Comparison of ENCODE assay signal across 12 mouse cellular contexts in the genomic region with DNA sequence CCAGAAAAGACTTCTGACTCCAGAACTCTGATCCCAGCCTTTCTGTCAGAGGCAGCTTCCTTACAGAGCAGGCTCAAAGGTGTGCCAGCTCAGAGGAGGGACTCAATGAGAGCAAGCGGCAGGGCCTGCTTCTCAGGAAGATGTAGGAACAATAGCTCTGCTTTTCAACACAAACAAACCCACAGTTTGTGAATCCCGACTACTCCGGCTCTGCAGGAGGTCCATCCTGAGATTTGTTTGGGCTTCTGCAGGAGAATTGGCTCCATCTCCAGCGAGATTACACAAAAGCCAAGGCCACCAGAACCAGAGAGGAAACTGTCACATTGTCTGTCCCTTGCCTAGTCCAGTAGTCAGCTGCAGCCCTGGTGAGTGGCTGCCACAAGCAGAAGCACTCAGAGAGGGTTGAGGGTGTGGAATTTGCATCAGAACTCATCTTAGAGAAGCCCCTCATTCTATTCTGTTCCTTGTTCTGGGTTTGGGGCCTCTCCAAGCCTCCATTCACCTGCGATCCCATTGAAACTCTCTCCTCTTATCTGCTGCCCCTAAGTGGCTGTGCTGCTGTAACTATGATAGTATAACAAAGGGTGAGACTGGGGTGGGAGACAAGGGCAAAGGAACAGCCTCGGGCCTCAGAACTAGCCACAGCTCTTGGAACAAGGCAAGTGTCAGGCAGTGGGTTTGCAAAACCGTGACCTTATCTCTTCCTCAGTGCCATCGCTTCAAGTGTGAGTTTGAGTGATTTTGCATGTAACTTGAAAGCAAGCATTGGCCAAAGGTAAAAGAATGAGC.
DNase-seq lines count a peak whose midpoint lies in the region; ATAC-seq and TF ChIP-seq lines count a peak whose summit lies in the region.
"Had no signal": no experiment of that assay in that cellular context is flagged by ENCODE, and none has a peak within 500 bp of the region (broad histone marks: within the 10 kb centered on the region; RNA-seq: fewer than 3 reads in every experiment).

No protein-coding gene starts in this region.

- no peak overlapping the region for H3K9ac ChIP-seq in forebrain, embryonic 14.5 days (ENCODE audit: low read length)
- no peak overlapping the region for H3K9ac ChIP-seq in forebrain, postnatal 0 days
- no peak overlapping the region for H3K9ac ChIP-seq in liver, embryonic 16.5 days (ENCODE audit: low read depth, low read length)
- H3K9ac ChIP-seq: embryonic facial prominence, embryonic 12.5 days; hindbrain, embryonic 15.5 days had no signal

- no peak overlapping the region for H3K27ac ChIP-seq in forebrain, embryonic 14.5 days (ENCODE audit: low read depth, low read length)
- no peak overlapping the region for H3K27ac ChIP-seq in forebrain, postnatal 0 days (ENCODE audit: low read depth, low read length)
- peak overlapping the region; percentile 43; the same call in 1 of the 2 replicates for H3K27ac ChIP-seq in liver, embryonic 16.5 days (ENCODE audit: low read length)
- H3K27ac ChIP-seq: embryonic facial prominence, embryonic 12.5 days; hindbrain, embryonic 15.5 days had no signal

- H3K36me3 ChIP-seq in forebrain, embryonic 14.5 days (ENCODE audit: control insufficient read depth, insufficient read depth, low read length) = no peaks in the 10 kb centered on the region
- H3K36me3 ChIP-seq in forebrain, postnatal 0 days (ENCODE audit: insufficient read depth) = no peaks in the 10 kb centered on the region
- H3K36me3 ChIP-seq in liver, embryonic 16.5 days (ENCODE audit: control insufficient read depth, insufficient read depth) = no peaks in the 10 kb centered on the region
- H3K36me3 ChIP-seq: embryonic facial prominence, embryonic 12.5 days; hindbrain, embryonic 15.5 days had no signal

- DNase-seq in forebrain, embryonic 14.5 days (ENCODE audit: low spot score) = peak; percentile 17
- DNase-seq in forebrain, postnatal 0 days = no peak
- peak; percentile 13 for DNase-seq in ovary, postnatal 36 days (ENCODE audit: low spot score)
- DNase-seq in ovary, postnatal 14 days (ENCODE audit: low spot score) = no peak
- DNase-seq in naive thymus-derived CD4-positive, alpha-beta T cell, adult 2 months (ENCODE audit: low read depth) = peak; percentile 32
- no peak for DNase-seq in testis, postnatal 14 days (ENCODE audit: low spot score)
- DNase-seq: kidney, postnatal 14 days had no signal

- no peak overlapping the region for H3K4me2 ChIP-seq in forebrain, embryonic 14.5 days (ENCODE audit: low read length)
- no peak overlapping the region for H3K4me2 ChIP-seq in forebrain, postnatal 0 days (ENCODE audit: low read depth)
- H3K4me2 ChIP-seq in liver, embryonic 16.5 days (ENCODE audit: low read depth, low read length) = no peak overlapping the region
- H3K4me2 ChIP-seq: embryonic facial prominence, embryonic 12.5 days; hindbrain, embryonic 15.5 days had no signal

- H3K9me3 ChIP-seq in forebrain, embryonic 14.5 days (replicated peaks; ENCODE audit: control insufficient read depth, low read length) = no peaks in the 10 kb centered on the region
- H3K9me3 ChIP-seq in forebrain, postnatal 0 days (ENCODE audit: low read length) = no peaks in the 10 kb centered on the region
- no peaks in the 10 kb centered on the region for H3K9me3 ChIP-seq in liver, embryonic 16.5 days (replicated peaks; ENCODE audit: control insufficient read depth, low read length)
- H3K9me3 ChIP-seq: embryonic facial prominence, embryonic 12.5 days; hindbrain, embryonic 15.5 days; megakaryocyte, embryonic 14.5 days had no signal

- H3K4me1 ChIP-seq in forebrain, embryonic 14.5 days (ENCODE audit: control insufficient read depth, insufficient read depth, low read length) = no peaks in the 10 kb centered on the region
- H3K4me1 ChIP-seq in forebrain, postnatal 0 days (ENCODE audit: insufficient read depth) = no peaks in the 10 kb centered on the region
- peaks cover 13% of the 10 kb centered on the region for H3K4me1 ChIP-seq in liver, embryonic 16.5 days (ENCODE audit: control insufficient read depth, low read depth, low read length)

- no peak for ATAC-seq in forebrain, embryonic 14.5 days
- no peak for ATAC-seq in forebrain, postnatal 0 days
- no peak for ATAC-seq in liver, embryonic 16.5 days (ENCODE audit: low read depth)
- no peak for ATAC-seq in megakaryocyte, adult 5-6 weeks (ENCODE audit: poor library complexity, severe bottlenecking)

- no peak for TF ChIP-seq CTCF in forebrain, postnatal 0 days (IDR thresholded peaks at IDR 0.05; ENCODE audit: low read depth)

- 38% methylated on average over 8 of the region's 8 CpGs for WGBS in forebrain, embryonic 14.5 days
- 39% methylated on average over 8 of the region's 8 CpGs for WGBS in forebrain, postnatal 0 days
- WGBS in liver, embryonic 16.5 days (ENCODE audit: insufficient replicate concordance) = 26% methylated on average over 8 of the region's 8 CpGs

- H3K4me3 ChIP-seq in forebrain, embryonic 14.5 days (ENCODE audit: low read depth, low read length) = no peak overlapping the region
- no peak overlapping the region for H3K4me3 ChIP-seq in forebrain, postnatal 0 days (ENCODE audit: low read depth, low read length)
- H3K4me3 ChIP-seq in liver, embryonic 16.5 days (ENCODE audit: low read depth, low read length) = no peak overlapping the region
- H3K4me3 ChIP-seq: embryonic facial prominence, embryonic 12.5 days; hindbrain, embryonic 15.5 days; megakaryocyte, embryonic 14.5 days had no signal

- H3K27me3 ChIP-seq in forebrain, embryonic 14.5 days (replicated peaks; ENCODE audit: control insufficient read depth, insufficient read depth, low read length) = no peaks in the 10 kb centered on the region
- no peaks in the 10 kb centered on the region for H3K27me3 ChIP-seq in forebrain, postnatal 0 days (ENCODE audit: insufficient read depth, low read length)
- no peaks in the 10 kb centered on the region for H3K27me3 ChIP-seq in liver, embryonic 16.5 days (ENCODE audit: control insufficient read depth, insufficient read depth, low read depth, low read length)
- H3K27me3 ChIP-seq: embryonic facial prominence, embryonic 12.5 days; hindbrain, embryonic 15.5 days had no signal

Comparison
In these comparisons a context has a peak if more than half of its experiments do, and no peak if none do; other contexts are left out.
1. DNase-seq: peak in forebrain, embryonic 14.5 days (single experiment), ovary, postnatal 36 days (single experiment) and naive thymus-derived CD4-positive, alpha-beta T cell, adult 2 months (single experiment); none in forebrain, postnatal 0 days (single experiment), ovary, postnatal 14 days (single experiment) and testis, postnatal 14 days (single experiment).